Comparison of ENCODE assay signal across 9 mouse cellular contexts in genomic region chr9:25487446-25488110, GRCm38 (mm10). TPM values are rescaled to one million over a fixed set of nuclear protein-coding genes. Genes with fewer than 3 reads are reported as not detected.
DNase-seq lines count a peak whose midpoint lies in the region; ATAC-seq and TF ChIP-seq lines count a peak whose summit lies in the region.
"Had no signal": no experiment of that assay in that cellular context is flagged by ENCODE, and none has a peak within 500 bp of the region (broad histone marks: within the 10 kb centered on the region; RNA-seq: fewer than 3 reads in every experiment).

No protein-coding gene starts in this region.

- 35% methylated on average over 12 of the region's 12 CpGs for WGBS in forebrain, embryonic 16.5 days
- 44% methylated on average over 12 of the region's 12 CpGs for WGBS in forebrain, embryonic 13.5 days
- WGBS in midbrain, embryonic 15.5 days = 66% methylated on average over 12 of the region's 12 CpGs
- WGBS in midbrain, embryonic 13.5 days = 63% methylated on average over 12 of the region's 12 CpGs
- WGBS in small intestine, adult 2 months = 64% methylated on average over 12 of the region's 12 CpGs
- 83% methylated on average over 12 of the region's 12 CpGs for WGBS in thymus, adult 2 months

- ATAC-seq in forebrain, embryonic 16.5 days = peak; percentile 32; the same call in 1 of the 2 replicates
- ATAC-seq in forebrain, embryonic 13.5 days = no peak
- no peak for ATAC-seq in midbrain, embryonic 15.5 days (replicated peaks)
- no peak for ATAC-seq in midbrain, embryonic 13.5 days

- no peak for TF ChIP-seq CTCF in small intestine, adult 2 months (IDR thresholded peaks at IDR 0.05; ENCODE audit: extremely low read depth, insufficient read length, insufficient replicate concordance, low read depth, low read length)
- no peak for TF ChIP-seq CTCF in thymus, adult 2 months (IDR thresholded peaks at IDR 0.05; ENCODE audit: borderline replicate concordance, control insufficient read depth, extremely low read depth, insufficient read depth, low read length, poor library complexity)

- H3K9ac ChIP-seq in forebrain, embryonic 16.5 days (replicated peaks; ENCODE audit: low read depth, low read length) = no peak overlapping the region
- H3K9ac ChIP-seq in forebrain, embryonic 13.5 days = no peak overlapping the region
- H3K9ac ChIP-seq in midbrain, embryonic 15.5 days = no peak overlapping the region
- no peak overlapping the region for H3K9ac ChIP-seq in midbrain, embryonic 13.5 days (replicated peaks)

- peaks cover 30% of the 10 kb centered on the region for H3K4me1 ChIP-seq in forebrain, embryonic 16.5 days (replicated peaks; ENCODE audit: control insufficient read depth, insufficient read depth, low read length)
- peaks cover 44% of the 10 kb centered on the region for H3K4me1 ChIP-seq in forebrain, embryonic 13.5 days
- peaks cover 12% of the 10 kb centered on the region for H3K4me1 ChIP-seq in midbrain, embryonic 15.5 days
- H3K4me1 ChIP-seq in midbrain, embryonic 13.5 days (replicated peaks) = peaks cover 28% of the 10 kb centered on the region
- peaks cover 30% of the 10 kb centered on the region for H3K4me1 ChIP-seq in small intestine, adult 2 months (ENCODE audit: control insufficient read depth, insufficient read depth, insufficient read length, low read length)
- H3K4me1 ChIP-seq in thymus, adult 2 months (replicated peaks; ENCODE audit: control insufficient read depth, insufficient read depth, low read length) = peaks cover 8% of the 10 kb centered on the region

- no peaks in the 10 kb centered on the region for H3K27me3 ChIP-seq in forebrain, embryonic 16.5 days (replicated peaks; ENCODE audit: control insufficient read depth, insufficient read depth, low read length)
- H3K27me3 ChIP-seq in forebrain, embryonic 13.5 days = 0 out of 2 replicates have a peak, but pooled peaks cover 2% of the 10 kb centered on the region
- 0 out of 2 replicates have a peak, but pooled peaks cover 5% of the 10 kb centered on the region for H3K27me3 ChIP-seq in midbrain, embryonic 15.5 days (replicated peaks)
- peaks cover 8% of the 10 kb centered on the region for H3K27me3 ChIP-seq in midbrain, embryonic 13.5 days
- no peaks in the 10 kb centered on the region for H3K27me3 ChIP-seq in small intestine, adult 2 months (ENCODE audit: control insufficient read depth, insufficient read depth, low read length)
- H3K27me3 ChIP-seq in thymus, adult 2 months (ENCODE audit: control insufficient read depth, insufficient read depth, low read length) = no peaks in the 10 kb centered on the region

- H3K4me2 ChIP-seq in forebrain, embryonic 16.5 days (ENCODE audit: low read length) = no peak overlapping the region
- no peak overlapping the region for H3K4me2 ChIP-seq in forebrain, embryonic 13.5 days
- 0 out of 2 replicates have a peak overlapping the region, but pooled peaks have one; percentile 3 for H3K4me2 ChIP-seq in midbrain, embryonic 15.5 days
- no peak overlapping the region for H3K4me2 ChIP-seq in midbrain, embryonic 13.5 days (replicated peaks)

- no peak overlapping the region for H3K4me3 ChIP-seq in forebrain, embryonic 16.5 days (replicated peaks; ENCODE audit: low read length)
- H3K4me3 ChIP-seq in forebrain, embryonic 13.5 days = no peak overlapping the region
- no peak overlapping the region for H3K4me3 ChIP-seq in midbrain, embryonic 15.5 days
- no peak overlapping the region for H3K4me3 ChIP-seq in midbrain, embryonic 13.5 days (replicated peaks)
- no peak overlapping the region for H3K4me3 ChIP-seq in small intestine, adult 2 months (ENCODE audit: low read depth, low read length)
- no peak overlapping the region for H3K4me3 ChIP-seq in thymus, adult 2 months (ENCODE audit: control insufficient read depth, insufficient read depth, low read length)
- H3K4me3 ChIP-seq: erythroblast, embryonic 14.5 days had no signal

- no peaks in the 10 kb centered on the region for H3K9me3 ChIP-seq in forebrain, embryonic 16.5 days (ENCODE audit: control insufficient read depth, low read length)
- H3K9me3 ChIP-seq in forebrain, embryonic 13.5 days (replicated peaks) = no peaks in the 10 kb centered on the region
- no peaks in the 10 kb centered on the region for H3K9me3 ChIP-seq in midbrain, embryonic 15.5 days
- no peaks in the 10 kb centered on the region for H3K9me3 ChIP-seq in midbrain, embryonic 13.5 days

- no peak overlapping the region for H3K27ac ChIP-seq in forebrain, embryonic 16.5 days (ENCODE audit: low read length)
- no peak overlapping the region for H3K27ac ChIP-seq in forebrain, embryonic 13.5 days
- H3K27ac ChIP-seq in midbrain, embryonic 15.5 days = no peak overlapping the region
- H3K27ac ChIP-seq in midbrain, embryonic 13.5 days = no peak overlapping the region
- H3K27ac ChIP-seq in small intestine, adult 2 months (ENCODE audit: insufficient read depth, low read depth, low read length) = peak overlapping the region; percentile 85
- H3K27ac ChIP-seq in thymus, adult 2 months (ENCODE audit: control insufficient read depth, insufficient read depth, low read length) = no peak overlapping the region

- no peak for TF ChIP-seq POLR2A in small intestine, adult 2 months (IDR thresholded peaks at IDR 0.05; ENCODE audit: low read depth, low read length)
- no peak for TF ChIP-seq POLR2A in thymus, adult 2 months (IDR thresholded peaks at IDR 0.05; ENCODE audit: control insufficient read depth, extremely low read depth, insufficient read depth, low read length, poor library complexity)

- peak; percentile 31 to 42 for DNase-seq in kidney, adult 8-10 months
- DNase-seq in spleen, postnatal 4 days (ENCODE audit: low spot score in 2 of 2) = no peak
- no peak for DNase-seq in thymus, adult 2 months

- no peaks in the 10 kb centered on the region for H3K36me3 ChIP-seq in forebrain, embryonic 16.5 days (ENCODE audit: control insufficient read depth, insufficient read depth)
- no peaks in the 10 kb centered on the region for H3K36me3 ChIP-seq in forebrain, embryonic 13.5 days (ENCODE audit: poor library complexity, severe bottlenecking)
- no peaks in the 10 kb centered on the region for H3K36me3 ChIP-seq in midbrain, embryonic 15.5 days (replicated peaks)
- no peaks in the 10 kb centered on the region for H3K36me3 ChIP-seq in midbrain, embryonic 13.5 days
- H3K36me3 ChIP-seq in small intestine, adult 2 months (ENCODE audit: control insufficient read depth, insufficient read depth, low read length) = peaks cover 3% of the 10 kb centered on the region; the same call in 1 of the 2 replicates
- H3K36me3 ChIP-seq in thymus, adult 2 months (ENCODE audit: control insufficient read depth, insufficient read depth, low read length) = no peaks in the 10 kb centered on the region

RNA-seq across cellular contexts. Expression of gene Eepd1, which starts 6.2 kb away (rescaled TPM):
- 12.4 and 17.7 TPM in 2 replicates for polyA plus RNA-seq in forebrain, embryonic 16.5 days (2015; fragmentation: Nextera tagmentation; extraction: Ambion mirVana)
- polyA plus RNA-seq in forebrain, embryonic 13.5 days (2015; fragmentation: Nextera tagmentation; extraction: Ambion mirVana) = 8.1 and 8.9 TPM in 2 replicates
- polyA plus RNA-seq in midbrain, embryonic 15.5 days (2015; fragmentation: Nextera tagmentation; extraction: Ambion mirVana) = 9.4 and 10.8 TPM in 2 replicates
- polyA plus RNA-seq in midbrain, embryonic 13.5 days (2015; fragmentation: Nextera tagmentation; extraction: Ambion mirVana) = 5.1 and 5.3 TPM in 2 replicates
- 9.1 and 22.7 TPM in 2 replicates for polyA plus RNA-seq in small intestine, adult 2 months (2012; rRNA removed)
- polyA plus RNA-seq in thymus, adult 2 months (2012; rRNA removed) = 6.5 and 6.9 TPM in 2 replicates

Comparison
In these comparisons a context has a peak if more than half of its experiments do, and no peak if none do; other contexts are left out.
1. DNase-seq: peak in kidney, adult 8-10 months (2 of 2); none in spleen, postnatal 4 days (0 of 2) and thymus, adult 2 months (single experiment).